Mouse (Mus musculus) myocyte (in vitro differentiated cells): ENCODE data around the gene Fndc3b. TPM values are rescaled to one million over a fixed set of nuclear protein-coding genes. Genes with fewer than 3 reads are reported as not detected.

Source experiments
- H3K27me3 ChIP-seq: one replicate; pipeline ENCODE4 v1.6.1; 2011; ENCODE audit not compliant: control insufficient read depth, insufficient read depth, insufficient read length
- H3K36me3 ChIP-seq: one replicate; pipeline ENCODE4 v1.6.1; 2011; ENCODE audit not compliant: control insufficient read depth, insufficient read depth
- H3K4me2 ChIP-seq: one replicate; pipeline ENCODE4 v1.6.1; 2011; ENCODE audit warnings: low read depth, control low read depth
- H3K4me3 ChIP-seq: one replicate; pipeline ENCODE4 v1.5.1; 2011; ENCODE audit warnings: mild to moderate bottlenecking, control low read depth, moderate library complexity
- H3K79me2 ChIP-seq: one replicate; pipeline ENCODE4 v1.6.1; 2011; ENCODE audit not compliant: control insufficient read depth, insufficient read depth
- H3ac ChIP-seq: one replicate; pipeline ENCODE4 v1.6.1; 2011; ENCODE audit not compliant: control insufficient read depth, insufficient read length
- CEBPB ChIP-seq: IDR thresholded peaks from 2 replicates; pipeline ENCODE4 v1.6.1; 2011; ENCODE audit warnings: mild to moderate bottlenecking, moderate library complexity; ENCODE audit not compliant: poor library complexity, insufficient read depth, severe bottlenecking
- E2F4 ChIP-seq: IDR thresholded peaks from one replicate; pipeline ENCODE4 v1.6.1; 2011; ENCODE audit warnings: mild to moderate bottlenecking, control low read depth, moderate library complexity; ENCODE audit not compliant: insufficient read depth
- MAX ChIP-seq: IDR thresholded peaks from one replicate; pipeline ENCODE4 v1.6.1; 2011; ENCODE audit warnings: low read depth, mild to moderate bottlenecking, control low read depth
- MYOD1 ChIP-seq, 3 experiments: IDR thresholded peaks; one replicate each; pipeline ENCODE4 v1.6.1; 2011; ENCODE audit warnings: control low read depth in 2 of 3, low read depth in 2 of 3, mild to moderate bottlenecking in 2 of 3, moderate library complexity in 1 of 3; ENCODE audit not compliant: insufficient read length in 2 of 3, control insufficient read depth in 1 of 3
- MYOG ChIP-seq, 3 experiments: IDR thresholded peaks; one replicate each; pipeline ENCODE4 v1.6.1; 2011; ENCODE audit warnings: control low read depth in 2 of 3, low read depth in 2 of 3, mild to moderate bottlenecking in 2 of 3; ENCODE audit not compliant: insufficient read length in 2 of 3, control insufficient read depth in 1 of 3, insufficient read depth in 1 of 3
- POLR2A ChIP-seq: IDR thresholded peaks from one replicate; pipeline ENCODE4 v1.6.1; 2011; ENCODE audit warnings: low read depth, mild to moderate bottlenecking, control low read depth, moderate library complexity; ENCODE audit not compliant: insufficient read length
- POLR2AphosphoS2 ChIP-seq: IDR thresholded peaks from one replicate; pipeline ENCODE4 v1.6.1; 2011; ENCODE audit warnings: low read depth, control low read depth; ENCODE audit not compliant: insufficient read length
- REST ChIP-seq: IDR thresholded peaks from one replicate; pipeline ENCODE4 v1.6.1; 2011; ENCODE audit warnings: mild to moderate bottlenecking, control low read depth, moderate library complexity; ENCODE audit not compliant: insufficient read depth, insufficient read length
- SRF ChIP-seq: IDR thresholded peaks from one replicate; pipeline ENCODE4 v1.6.1; 2011; ENCODE audit warnings: low read depth; ENCODE audit not compliant: control insufficient read depth, insufficient read length
- TCF12 ChIP-seq: IDR thresholded peaks from one replicate; pipeline ENCODE4 v1.6.1; 2011; ENCODE audit warnings: mild to moderate bottlenecking, control low read depth; ENCODE audit not compliant: poor library complexity, insufficient read depth, severe bottlenecking
- TCF3 ChIP-seq: IDR thresholded peaks from one replicate; pipeline ENCODE4 v1.6.1; 2011; ENCODE audit warnings: low read depth, control low read depth; ENCODE audit not compliant: insufficient read length
- USF1 ChIP-seq: IDR thresholded peaks from one replicate; pipeline ENCODE4 v1.6.1; 2011; ENCODE audit warnings: low read depth, mild to moderate bottlenecking, control low read depth, moderate library complexity
- polyA plus RNA-seq: library from polyadenylated mRNA; unstranded; fragments of >200 nt; fragmentation: generic; extraction: Trizol; gene quantifications from one replicate; pipeline ENCODE4 v1.2.1, GENCODE M21; 2012; ENCODE audit warnings: missing spikeins

Gene Fndc3b
- 25.8 TPM for polyA plus RNA-seq

DNA sequence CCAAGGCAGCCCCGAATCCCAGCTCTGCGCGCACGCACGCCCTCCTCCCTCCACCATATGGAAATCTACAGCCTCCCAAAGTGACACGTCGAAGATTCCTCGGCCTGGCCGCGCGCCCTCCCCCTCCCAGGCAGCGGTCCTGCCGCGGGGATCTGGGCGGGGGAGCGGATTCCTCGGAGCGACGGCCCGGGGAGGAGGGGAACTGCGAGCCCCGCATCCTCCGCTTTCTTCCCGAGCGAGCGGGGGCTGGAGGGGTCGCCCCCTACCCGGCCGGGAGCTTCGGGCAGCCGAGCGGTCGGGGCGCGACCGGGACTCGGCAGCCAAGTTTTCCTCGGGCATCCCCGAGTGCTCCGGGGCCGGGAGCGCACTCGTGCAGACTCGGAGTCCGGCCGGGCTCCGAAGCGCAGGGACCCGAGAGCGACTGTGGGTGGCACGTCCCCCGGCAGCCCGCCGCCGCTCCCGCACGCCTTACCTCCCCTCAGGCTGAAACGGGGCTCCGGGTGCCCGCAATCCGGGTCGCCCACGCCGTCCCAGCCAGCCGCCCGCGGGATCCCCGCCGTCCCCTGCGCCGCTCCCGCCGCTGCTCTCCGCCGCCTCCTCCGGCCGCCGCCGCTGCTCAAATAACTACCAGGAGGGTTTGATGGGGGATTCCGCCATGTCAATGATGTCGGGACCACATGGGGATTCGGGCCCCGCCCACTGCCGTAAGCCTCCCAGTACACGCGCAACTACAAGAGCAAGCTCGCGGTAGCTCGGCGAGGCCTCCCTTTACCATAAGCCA lies at the start of gene Fndc3b:
Gene Fndc3b (minus strand): TSS at position 660 of the 781 bp plus-strand sequence.
- Histone ChIP-seq H3K79me2 (peaks cover 40% of the 10 kb centered on the region), H3K4me2 (peak within 1 kb of the TSS; percentile 64), H3K4me3 (peak within 1 kb of the TSS; percentile 77), H3K36me3 (no peaks in the 10 kb centered on the region), H3K27me3 (no peaks in the 10 kb centered on the region), H3ac (peak within 1 kb of the TSS; percentile 85)
- TF ChIP-seq TCF3 = no peak
- peak; percentile 79 for TF ChIP-seq POLR2A
- no peak for TF ChIP-seq TCF12
- peak; percentile 51 for TF ChIP-seq SRF
- TF ChIP-seq MYOD1 (IDR thresholded peaks at IDR 0.05; ENCODE audit: control insufficient read depth in 1 of 3, insufficient read length in 2 of 3, low read depth in 2 of 3) = peak in 1 of 3 experiments; percentile 2
- peak; percentile 42 for TF ChIP-seq POLR2AphosphoS2
- TF ChIP-seq MYOG (IDR thresholded peaks at IDR 0.05; ENCODE audit: control insufficient read depth in 1 of 3, insufficient read depth in 1 of 3, insufficient read length in 2 of 3, low read depth in 2 of 3) = peak in 1 of 3 experiments; percentile 29
- peak; percentile 72 for TF ChIP-seq USF1

GRCm38 (mm10) chr3:27760278-27760677 lies 49.2 kb upstream of the Fndc3b start:
- Histone ChIP-seq H3K4me3 (no peak overlapping the region), H3K27me3 (no peaks in the 10 kb centered on the region), H3ac (no peak overlapping the region), H3K4me2 (no peak overlapping the region), H3K79me2 (no peaks in the 10 kb centered on the region), H3K36me3 (no peaks in the 10 kb centered on the region)
- no peak for TF ChIP-seq POLR2A
- TF ChIP-seq MAX = no peak
- no peak for TF ChIP-seq MYOD1 (IDR thresholded peaks at IDR 0.05; ENCODE audit: control insufficient read depth in 1 of 3, insufficient read length in 2 of 3, low read depth in 2 of 3)

DNA sequence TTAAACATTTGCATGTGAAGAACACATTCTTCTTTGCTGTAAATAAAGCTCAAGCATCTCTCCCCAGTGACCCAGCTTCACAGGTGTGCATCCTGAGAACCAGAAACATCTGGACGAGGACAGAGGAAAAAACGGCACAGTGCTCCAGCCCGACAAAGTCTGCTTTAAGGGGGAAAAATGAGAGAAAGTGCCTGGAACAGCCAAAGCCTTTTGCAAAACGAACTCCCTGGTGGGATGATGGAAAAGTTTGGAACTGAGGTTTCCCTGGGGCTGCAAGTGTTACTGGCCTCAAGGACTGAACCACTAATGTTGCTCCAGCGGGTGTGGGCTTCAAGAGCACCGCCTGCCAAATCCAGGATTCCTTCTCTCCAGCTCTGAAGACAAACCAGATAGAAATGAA lies 47.9 kb upstream of the Fndc3b start:
- H3K27me3 ChIP-seq = no peaks in the 10 kb centered on the region
- TF ChIP-seq POLR2A (no peak), MYOG (IDR thresholded peaks at IDR 0.05; ENCODE audit: control insufficient read depth in 1 of 3, insufficient read depth in 1 of 3, insufficient read length in 2 of 3, low read depth in 2 of 3) (no peak)
- H3K4me2 ChIP-seq = no peak overlapping the region
- no peak overlapping the region for H3K4me3 ChIP-seq
- no peaks in the 10 kb centered on the region for H3K36me3 ChIP-seq
- no peak overlapping the region for H3ac ChIP-seq
- no peaks in the 10 kb centered on the region for H3K79me2 ChIP-seq

GRCm38 (mm10) chr3:27751657-27752056 lies 40.5 kb upstream of the Fndc3b start:
- Histone ChIP-seq H3K27me3 (no peaks in the 10 kb centered on the region), H3ac (no peak overlapping the region), H3K4me2 (no peak overlapping the region), H3K36me3 (no peaks in the 10 kb centered on the region), H3K4me3 (no peak overlapping the region), H3K79me2 (no peaks in the 10 kb centered on the region)
- no peak for TF ChIP-seq POLR2AphosphoS2
- TF ChIP-seq MAX = no peak
- no peak for TF ChIP-seq CEBPB
- TF ChIP-seq SRF = no peak
- TF ChIP-seq REST = no peak
- no peak for TF ChIP-seq POLR2A
- no peak for TF ChIP-seq TCF12
- TF ChIP-seq USF1 = no peak
- TF ChIP-seq E2F4 = no peak
- TF ChIP-seq MYOG (IDR thresholded peaks at IDR 0.05; ENCODE audit: control insufficient read depth in 1 of 3, insufficient read depth in 1 of 3, insufficient read length in 2 of 3, low read depth in 2 of 3) = no peak
- TF ChIP-seq MYOD1 (IDR thresholded peaks at IDR 0.05; ENCODE audit: control insufficient read depth in 1 of 3, insufficient read length in 2 of 3, low read depth in 2 of 3) = no peak
- no peak for TF ChIP-seq TCF3

DNA sequence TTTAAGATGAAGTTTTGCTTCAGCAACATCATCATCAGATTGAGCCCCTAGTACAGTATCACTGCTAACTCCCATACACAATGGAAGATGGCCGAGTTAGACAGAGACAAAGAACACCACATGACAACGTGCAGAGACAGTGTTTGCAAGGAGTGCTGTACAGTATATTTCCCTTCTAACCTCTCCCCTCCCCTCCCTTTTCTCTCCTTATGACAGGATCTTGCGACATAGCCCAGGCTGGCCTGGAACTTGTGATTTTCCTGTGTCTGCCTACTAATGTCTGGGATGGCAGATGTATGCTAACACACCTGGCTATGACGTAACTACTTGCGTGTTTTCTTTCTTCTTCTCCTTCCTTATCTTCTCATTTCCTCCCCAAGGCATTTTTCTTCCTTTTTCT lies 40.0 kb upstream of the Fndc3b start:
- TF ChIP-seq TCF12 = no peak
- no peak for TF ChIP-seq USF1
- no peak for TF ChIP-seq TCF3
- no peak for TF ChIP-seq MAX
- TF ChIP-seq SRF = no peak
- no peak for TF ChIP-seq POLR2A
- no peak for TF ChIP-seq POLR2AphosphoS2
- TF ChIP-seq E2F4 = no peak
- TF ChIP-seq CEBPB = no peak
- TF ChIP-seq MYOD1 (IDR thresholded peaks at IDR 0.05; ENCODE audit: control insufficient read depth in 1 of 3, insufficient read length in 2 of 3, low read depth in 2 of 3) = no peak
- no peak for TF ChIP-seq REST
- no peak for TF ChIP-seq MYOG (IDR thresholded peaks at IDR 0.05; ENCODE audit: control insufficient read depth in 1 of 3, insufficient read depth in 1 of 3, insufficient read length in 2 of 3, low read depth in 2 of 3)
- H3K27me3 ChIP-seq = no peaks in the 10 kb centered on the region
- no peaks in the 10 kb centered on the region for H3K36me3 ChIP-seq
- H3K4me2 ChIP-seq = no peak overlapping the region
- no peak overlapping the region for H3ac ChIP-seq
- H3K4me3 ChIP-seq = no peak overlapping the region
- H3K79me2 ChIP-seq = no peaks in the 10 kb centered on the region
